Mouse (Mus musculus) naive thymus-derived CD4-positive, alpha-beta T cell, adult 2 months (primary cell): ENCODE measurements around the gene Eif3b.

ENCODE experiments used
- DNase-seq: peaks from one replicate; pipeline ENCODE4 v3.0.0-alpha.2; 2011; ENCODE audit warnings: low read depth

Gene Eif3b

DNA sequence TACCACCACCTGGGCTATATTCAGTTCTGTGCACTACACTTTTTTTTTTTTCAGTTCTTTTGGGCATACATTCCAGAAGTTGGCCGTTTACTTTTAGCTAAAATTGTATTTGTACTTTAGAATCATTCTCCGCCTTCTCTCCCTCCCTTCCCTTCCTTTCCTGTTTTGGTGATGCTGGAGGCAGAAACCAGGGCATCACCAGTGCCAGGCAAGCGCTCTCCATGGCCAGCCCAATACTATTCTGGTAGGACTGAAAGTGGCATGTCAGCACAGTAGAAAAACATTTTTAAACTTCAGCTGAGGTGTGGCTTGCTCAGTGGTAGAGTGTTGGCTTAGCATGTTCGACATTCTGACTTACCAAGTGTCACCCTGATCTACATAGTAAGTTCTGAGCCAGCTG, 62.3 kb downstream of the Eif3b start:
- DNase-seq = no peak

- no peak for DNase-seq
Measured at GRCm38 (mm10) chr5:140491142-140491541, 72.0 kb downstream of the Eif3b start.

DNA sequence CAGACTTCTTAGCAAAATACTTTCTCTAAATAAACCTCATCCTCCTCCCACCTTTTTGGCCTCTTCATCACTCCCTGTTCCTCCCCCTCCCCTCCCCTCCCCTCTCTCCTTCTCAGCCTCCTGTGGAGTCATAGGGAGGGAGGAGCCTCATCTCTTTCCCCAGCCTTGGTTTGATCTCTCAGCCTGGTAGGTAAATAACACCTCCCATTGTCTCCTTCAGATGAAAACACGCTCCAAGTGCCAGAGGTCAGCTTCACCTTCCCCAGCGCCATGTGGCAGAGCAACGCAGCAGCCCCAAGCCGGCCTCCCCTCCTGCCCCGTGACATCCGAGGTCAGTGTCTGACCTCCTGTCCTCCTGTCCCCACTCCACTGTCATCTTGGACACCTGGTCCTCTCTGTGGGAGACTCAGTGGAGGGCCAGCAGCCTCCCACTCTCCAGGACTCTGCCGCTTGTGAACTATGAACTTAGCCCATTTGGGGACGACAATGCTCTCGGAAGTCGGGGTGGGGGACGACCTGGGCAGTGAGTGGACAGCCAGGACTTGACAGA, 73.6 kb downstream of the Eif3b start:
- DNase-seq = no peak
